Mouse (Mus musculus) MEL (cell line): ENCODE results near the gene Slu7. TPM values are rescaled to one million over a fixed set of nuclear protein-coding genes. Genes with fewer than 3 reads are reported as not detected.

ENCODE experiments used
- DNase-seq: peaks from one replicate; pipeline ENCODE4 v3.0.0; 2011; ENCODE audit warnings: low read depth, low spot score
- H3K27ac ChIP-seq: 2 replicates; pipeline ENCODE4 v1.5.1; 2012; ENCODE audit warnings: low read depth, mild to moderate bottlenecking, control low read depth, low read length, moderate library complexity; ENCODE audit not compliant: control insufficient read depth
- H3K27me3 ChIP-seq, 2 experiments: fragments of 150-350 bp in 1 of 2; sonication (generic) in 1 of 2; 2 replicates each; pipeline ENCODE4 v1.6.1; 2012; ENCODE audit warnings: low read length in 2 of 2, mild to moderate bottlenecking in 2 of 2, improper control_type of control experiment in 1 of 2, moderate library complexity in 1 of 2; ENCODE audit not compliant: insufficient read depth in 2 of 2, control insufficient read depth in 1 of 2
- H3K36me3 ChIP-seq, 2 experiments: 2 replicates each; pipeline ENCODE4 v1.6.1; 2012 to 2014; ENCODE audit warnings: low read length in 2 of 2, improper control_type of control experiment in 1 of 2, inconsistent platforms in 1 of 2, mild to moderate bottlenecking in 1 of 2; ENCODE audit not compliant: insufficient read depth in 2 of 2, control insufficient read depth in 1 of 2
- H3K4me1 ChIP-seq, 2 experiments: fragments of 150-350 bp in 1 of 2; sonication (generic) in 1 of 2; 2 replicates each; pipeline ENCODE4 v1.6.1; 2012; ENCODE audit warnings: low read length in 2 of 2, improper control_type of control experiment in 1 of 2, mild to moderate bottlenecking in 1 of 2; ENCODE audit not compliant: insufficient read depth in 2 of 2, control insufficient read depth in 1 of 2
- H3K4me3 ChIP-seq, 2 experiments: fragments of 150-350 bp in 1 of 2; sonication (generic) in 1 of 2; 2 replicates each; pipeline ENCODE4 v1.5.1; 2012; ENCODE audit warnings: low read depth in 2 of 2, low read length in 2 of 2, mild to moderate bottlenecking in 2 of 2, moderate library complexity in 2 of 2, control low read depth in 1 of 2, improper control_type of control experiment in 1 of 2; ENCODE audit not compliant: control insufficient read depth in 1 of 2, insufficient read depth in 1 of 2
- H3K79me2 ChIP-seq: 2 replicates; pipeline ENCODE4 v1.6.1; 2012; ENCODE audit warnings: mild to moderate bottlenecking, low read length, moderate library complexity; ENCODE audit not compliant: control insufficient read depth, poor library complexity, insufficient read depth
- H3K9ac ChIP-seq: 2 replicates; pipeline ENCODE4 v1.6.1; 2012; ENCODE audit warnings: low read depth, mild to moderate bottlenecking, control low read depth, low read length, moderate library complexity; ENCODE audit not compliant: control insufficient read depth, poor library complexity, severe bottlenecking
- H3K9me3 ChIP-seq: fragments of 150-350 bp; sonication (generic); replicated peaks from 2 replicates; pipeline ENCODE4 v1.6.1; 2012; ENCODE audit warnings: mild to moderate bottlenecking, low read length, improper control_type of control experiment, moderate library complexity; ENCODE audit not compliant: insufficient read depth
- CTCF ChIP-seq, 3 experiments: IDR thresholded peaks in 2 of 3; conservative IDR thresholded peaks in 1 of 3; 2 replicates each; pipeline ENCODE4 v1.5.1; 2011 to 2012; ENCODE audit warnings: low read length in 3 of 3, low read depth in 2 of 3, mild to moderate bottlenecking in 2 of 3, improper control_type of control experiment in 1 of 3, inconsistent platforms in 1 of 3, mixed read lengths in 1 of 3, moderate library complexity in 1 of 3; ENCODE audit not compliant: control insufficient read depth in 1 of 3, insufficient read depth in 1 of 3, poor library complexity in 1 of 3, severe bottlenecking in 1 of 3
- ELF1 ChIP-seq: IDR thresholded peaks from 2 replicates; pipeline ENCODE4 v1.6.1; 2014; ENCODE audit warnings: low read depth, mild to moderate bottlenecking, inconsistent platforms, low read length, improper control_type of control experiment, moderate library complexity
- EP300 ChIP-seq, 2 experiments: IDR thresholded peaks; 2 replicates each; pipeline ENCODE4 v1.6.1; 2011; ENCODE audit warnings: improper control_type of control experiment in 2 of 2, low read length in 2 of 2, low read depth in 1 of 2, mild to moderate bottlenecking in 1 of 2
- ETS1 ChIP-seq: IDR thresholded peaks from 2 replicates; pipeline ENCODE4 v1.6.1; 2012; ENCODE audit warnings: low read depth, mild to moderate bottlenecking, inconsistent platforms, low read length, improper control_type of control experiment, moderate library complexity
- GATA1 ChIP-seq: IDR thresholded peaks from 2 replicates; pipeline ENCODE4 v1.6.1; 2011; ENCODE audit warnings: low read depth, low read length, improper control_type of control experiment
- HCFC1 ChIP-seq: IDR thresholded peaks from 2 replicates; pipeline ENCODE4 v1.6.1; 2012; ENCODE audit warnings: low read depth, mild to moderate bottlenecking, inconsistent platforms, low read length, improper control_type of control experiment, moderate library complexity
- KAT2A ChIP-seq: conservative IDR thresholded peaks from 2 replicates; pipeline ENCODE4 v1.6.1; 2012; ENCODE audit warnings: low read depth, low read length, improper control_type of control experiment, inconsistent platforms
- MAFK ChIP-seq: IDR thresholded peaks from 2 replicates; pipeline ENCODE4 v1.6.1; 2011; ENCODE audit warnings: low read depth, mild to moderate bottlenecking, low read length, improper control_type of control experiment, borderline replicate concordance
- MXI1 ChIP-seq: IDR thresholded peaks from 2 replicates; pipeline ENCODE4 v1.6.1; 2011; ENCODE audit warnings: mild to moderate bottlenecking, low read depth, low read length, improper control_type of control experiment
- NELFE ChIP-seq: IDR thresholded peaks from 2 replicates; pipeline ENCODE4 v1.6.1; 2011; ENCODE audit warnings: low read depth, low read length, improper control_type of control experiment
- NRF1 ChIP-seq: IDR thresholded peaks from 2 replicates; pipeline ENCODE4 v1.6.1; 2014; ENCODE audit warnings: low read depth, mild to moderate bottlenecking, inconsistent platforms, low read length, improper control_type of control experiment, moderate library complexity; ENCODE audit not compliant: poor library complexity, insufficient read depth, severe bottlenecking
- POLR2A ChIP-seq, 2 experiments: IDR thresholded peaks; 2 replicates each; pipeline ENCODE4 v1.6.1; 2011 to 2012; ENCODE audit warnings: low read length in 2 of 2, mild to moderate bottlenecking in 2 of 2, control low read depth in 1 of 2, improper control_type of control experiment in 1 of 2, low read depth in 1 of 2, moderate library complexity in 1 of 2; ENCODE audit not compliant: control insufficient read depth in 1 of 2, insufficient read depth in 1 of 2, poor library complexity in 1 of 2
- RAD21 ChIP-seq: IDR thresholded peaks from 2 replicates; pipeline ENCODE4 v1.6.1; 2011; ENCODE audit warnings: mild to moderate bottlenecking, low read depth, low read length, improper control_type of control experiment
- SIN3A ChIP-seq: IDR thresholded peaks from 2 replicates; pipeline ENCODE4 v1.6.1; 2012; ENCODE audit warnings: low read length, improper control_type of control experiment, inconsistent platforms
- SMC3 ChIP-seq: IDR thresholded peaks from 2 replicates; pipeline ENCODE4 v1.6.1; 2011; ENCODE audit warnings: low read depth, low read length, improper control_type of control experiment
- TBP ChIP-seq: IDR thresholded peaks from 2 replicates; pipeline ENCODE4 v1.8.0; 2011; ENCODE audit warnings: low read depth, low read length, improper control_type of control experiment
- USF1 ChIP-seq: IDR thresholded peaks from 2 replicates; pipeline ENCODE4 v1.6.1; 2014; ENCODE audit warnings: low read depth, mild to moderate bottlenecking, inconsistent platforms, low read length, improper control_type of control experiment, moderate library complexity
- USF2 ChIP-seq, 2 experiments: IDR thresholded peaks; 2 replicates each; pipeline ENCODE4 v1.6.1; 2011 to 2012; ENCODE audit warnings: improper control_type of control experiment in 2 of 2, low read length in 2 of 2, borderline replicate concordance in 1 of 2, inconsistent platforms in 1 of 2, low read depth in 1 of 2, mild to moderate bottlenecking in 1 of 2; ENCODE audit not compliant: insufficient read depth in 1 of 2
- ZC3H11A ChIP-seq: IDR thresholded peaks from 2 replicates; pipeline ENCODE4 v1.6.1; 2012; ENCODE audit warnings: low read depth, mild to moderate bottlenecking, inconsistent platforms, low read length, improper control_type of control experiment
- ZMIZ1 ChIP-seq: IDR thresholded peaks from 2 replicates; pipeline ENCODE4 v1.6.1; 2012; ENCODE audit warnings: low read depth, mild to moderate bottlenecking, inconsistent platforms, low read length, improper control_type of control experiment, moderate library complexity
- ZNF384 ChIP-seq: IDR thresholded peaks from 2 replicates; pipeline ENCODE4 v1.6.1; 2012; ENCODE audit warnings: low read depth, mild to moderate bottlenecking, inconsistent platforms, low read length, improper control_type of control experiment
- polyA plus RNA-seq, 2 experiments: library from polyadenylated mRNA; stranded (reverse) in 1 of 2; unstranded in 1 of 2; fragments of >175 nt in 1 of 2; fragments of >200 nt in 1 of 2; gene quantifications; 2 replicates each; pipeline versions ENCODE4 v1.2.1 to v1.2.4; 2012; ENCODE audit warnings: low replicate concordance in 2 of 2, low read depth in 1 of 2; ENCODE audit not compliant: insufficient read length in 2 of 2, insufficient read depth in 1 of 2, missing spikeins in 1 of 2
- total RNA-seq: library from RNA; depleted of rRNA; stranded (reverse); fragments of 300-350 nt; gene quantifications from 2 replicates; pipeline ENCODE4 v1.2.3, GENCODE M21; 2012

The Slu7 gene
- total and polyA plus RNA-seq, 3 experiments = 41.6 to 149 (median 46.0) TPM

DNA sequence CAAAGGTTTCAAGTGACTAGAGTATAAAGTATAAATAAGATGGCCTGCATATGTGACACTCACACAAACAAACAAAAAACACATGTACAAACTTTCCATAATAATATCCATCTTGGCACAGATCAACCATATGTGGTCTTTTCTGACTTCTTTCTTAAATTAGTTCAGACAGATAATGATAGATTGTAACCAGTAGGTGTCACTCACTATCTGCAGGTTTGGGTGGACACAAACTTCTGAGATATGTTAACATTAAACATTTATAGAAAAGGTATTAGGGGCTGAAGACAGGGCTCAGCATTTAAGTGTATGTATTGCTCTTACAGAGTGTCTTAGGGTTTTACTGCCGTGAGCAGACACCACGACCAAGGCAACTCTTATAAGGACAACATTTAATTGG lies 18.7 kb downstream of the Slu7 start:
- peak; percentile 71 for TF ChIP-seq RAD21
- TF ChIP-seq HCFC1 = no peak
- peak; percentile 42 for TF ChIP-seq SMC3
- peak in 2 of 3 experiments; percentile 9 to 63; a peak in 2 of 6 replicates for TF ChIP-seq CTCF (IDR thresholded peaks at IDR 0.05 in 2 of 3, conservative IDR thresholded peaks at IDR 0.05 in 1 of 3; ENCODE audit: control insufficient read depth in 1 of 3, insufficient read depth in 1 of 3, low read depth in 2 of 3, low read length in 3 of 3, poor library complexity in 1 of 3, severe bottlenecking in 1 of 3)
- H3K4me3 ChIP-seq = no peak overlapping the region
- no peak overlapping the region for H3K9ac ChIP-seq
- no peaks in the 10 kb centered on the region for H3K79me2 ChIP-seq
- H3K27me3 ChIP-seq = no peaks in the 10 kb centered on the region
- no peaks in the 10 kb centered on the region for H3K9me3 ChIP-seq
- H3K27ac ChIP-seq = no peak overlapping the region
- H3K4me1 ChIP-seq = peaks cover 6 to 10% of the 10 kb centered on the region in 2 experiments; a peak in 3 of 4 replicates
- peak; percentile 58 for DNase-seq
- H3K36me3 ChIP-seq = peaks cover 0 to 10% of the 10 kb centered on the region in 2 experiments; a peak in 2 of 4 replicates

DNA sequence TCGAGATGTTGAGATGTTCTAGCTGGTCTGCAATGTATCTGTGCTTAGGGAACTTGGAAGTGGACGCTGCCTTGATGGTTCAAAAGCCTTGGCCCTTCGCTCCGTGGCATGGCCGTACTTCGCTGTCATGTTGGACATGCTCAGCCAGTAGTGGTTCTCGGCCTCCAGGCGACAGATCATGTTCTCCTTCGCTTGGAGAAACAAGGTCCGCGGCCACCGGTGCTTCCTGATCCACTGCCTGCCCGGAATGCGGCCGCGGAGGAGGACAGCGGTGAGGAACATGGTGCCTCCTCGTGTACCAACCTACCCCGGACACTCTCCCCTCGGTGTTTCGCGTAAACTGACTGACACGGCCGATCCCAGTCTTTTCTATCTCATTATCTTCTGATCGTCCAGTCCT lies 29.7 kb downstream of the Slu7 start:
- no peak overlapping the region for H3K27ac ChIP-seq
- H3K27me3 ChIP-seq = peaks cover 6 to 9% of the 10 kb centered on the region in 2 experiments; a peak in 3 of 4 replicates
- H3K4me3 ChIP-seq = no peak overlapping the region
- no peak for TF ChIP-seq KAT2A
- no peak for TF ChIP-seq MAFK
- no peak for TF ChIP-seq HCFC1
- TF ChIP-seq ELF1 = no peak
- TF ChIP-seq ZNF384 = no peak
- TF ChIP-seq GATA1 = no peak
- TF ChIP-seq, all 39 proteins: peak for 0
- no peak overlapping the region for H3K9ac ChIP-seq
- no peaks in the 10 kb centered on the region for H3K4me1 ChIP-seq
- H3K36me3 ChIP-seq = no peaks in the 10 kb centered on the region
- no peaks in the 10 kb centered on the region for H3K79me2 ChIP-seq
- no peak for DNase-seq
- H3K9me3 ChIP-seq = no peaks in the 10 kb centered on the region

DNA sequence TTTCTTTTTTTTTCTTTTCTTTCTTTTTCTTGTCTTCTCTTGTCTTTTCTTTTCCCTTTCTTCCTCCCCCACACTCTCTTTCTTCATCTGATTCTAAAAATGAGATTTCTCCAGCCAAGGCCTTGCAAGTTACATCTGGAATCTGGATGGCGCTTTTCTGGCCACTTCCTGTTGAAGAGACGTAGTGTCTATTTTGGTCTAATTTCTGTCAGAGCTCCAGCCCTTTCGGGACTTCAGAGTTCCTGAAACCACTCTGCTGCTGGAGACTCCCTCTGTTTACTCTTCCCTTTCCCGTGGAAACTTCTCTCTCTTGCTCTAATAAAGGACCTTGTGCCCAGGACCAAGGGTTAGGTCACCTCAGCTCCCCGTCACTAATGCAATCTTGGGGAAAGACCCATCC lies 36.6 kb downstream of the Slu7 start:
- no peak overlapping the region for H3K9ac ChIP-seq
- H3K36me3 ChIP-seq = peaks cover 0 to 3% of the 10 kb centered on the region in 2 experiments; a peak in 1 of 4 replicates
- no peaks in the 10 kb centered on the region for H3K79me2 ChIP-seq
- DNase-seq = no peak
- TF ChIP-seq POLR2A (IDR thresholded peaks at IDR 0.05; ENCODE audit: control insufficient read depth in 1 of 2, insufficient read depth in 1 of 2, low read depth in 1 of 2, low read length in 2 of 2, poor library complexity in 1 of 2) (no peak), NRF1 (no peak), SIN3A (no peak), ZNF384 (no peak), ZMIZ1 (no peak), NELFE (no peak), USF2 (IDR thresholded peaks at IDR 0.05; ENCODE audit: borderline replicate concordance in 1 of 2, insufficient read depth in 1 of 2, low read depth in 1 of 2, low read length in 2 of 2) (no peak), ZC3H11A (no peak), EP300 (IDR thresholded peaks at IDR 0.05; ENCODE audit: low read depth in 1 of 2, low read length in 2 of 2) (no peak), MXI1 (no peak), ETS1 (no peak), MAFK (no peak), SMC3 (no peak), TBP (no peak), USF1 (no peak)
- no peaks in the 10 kb centered on the region for H3K9me3 ChIP-seq
- H3K4me1 ChIP-seq = peaks cover 0 to 14% of the 10 kb centered on the region in 2 experiments; a peak in 2 of 4 replicates
- H3K4me3 ChIP-seq = no peak overlapping the region
- H3K27me3 ChIP-seq = peaks cover 7 to 10% of the 10 kb centered on the region in 2 experiments; a peak in 3 of 4 replicates
- no peak overlapping the region for H3K27ac ChIP-seq
